Mouse (Mus musculus) skeletal muscle tissue, adult 2 months (tissue): ENCODE measurements around the gene Sema4c.
"Not testable (repeated sequence)": the region's sequence is repeated elsewhere in the genome, so short reads cannot be mapped to it uniquely, and the experiment has no call there.

Experiments
- DNase-seq: peaks from one replicate; pipeline ENCODE4 v3.0.0-alpha.2; 2012; ENCODE audit warnings: low read depth, low spot score

The Sema4c gene

DNA sequence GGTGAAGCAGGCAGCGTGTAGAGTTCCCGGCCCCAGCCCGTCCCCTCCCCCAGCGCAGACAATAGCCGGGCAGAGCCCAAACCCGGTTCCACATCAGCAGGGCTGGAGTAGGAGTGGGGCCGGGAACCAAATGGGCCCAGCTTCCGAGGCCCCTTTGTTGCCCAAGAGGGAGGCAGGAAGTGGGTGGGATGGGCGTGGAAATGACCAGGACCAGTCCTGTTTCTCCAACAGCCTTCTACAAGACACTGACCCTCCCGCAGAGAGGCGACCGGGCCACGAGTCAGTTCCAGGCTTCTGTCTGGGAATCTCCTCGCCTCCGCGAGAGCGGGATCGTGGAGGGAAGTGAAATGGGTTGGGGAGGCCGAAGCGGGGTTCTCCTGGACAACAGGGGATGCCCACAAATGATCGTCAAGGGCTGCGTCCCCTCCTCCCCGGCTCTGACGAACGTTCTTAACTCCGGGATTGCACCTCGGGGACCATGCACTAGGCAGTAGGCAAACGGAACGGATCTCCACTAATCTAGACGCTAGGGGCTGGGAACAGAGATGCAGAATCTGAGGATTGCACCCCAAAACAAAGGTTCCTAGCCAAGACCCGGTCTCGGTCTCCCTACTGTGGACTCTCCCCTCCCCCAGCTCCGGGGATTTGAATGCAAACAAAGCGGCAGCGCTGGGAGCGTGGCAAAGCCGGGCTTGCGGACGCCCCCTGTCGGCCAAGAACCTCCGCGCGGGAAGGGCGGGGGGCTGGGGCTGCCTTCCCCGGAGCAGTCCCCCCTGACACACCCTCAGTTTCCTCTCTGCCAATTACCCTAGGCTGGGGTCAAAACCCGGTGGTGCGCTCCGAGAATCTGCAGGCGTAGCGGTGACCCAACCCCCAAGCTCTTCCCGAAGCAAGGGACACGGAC, 1.3 kb downstream of the Sema4c start:
- DNase-seq: peak; percentile 83

DNA sequence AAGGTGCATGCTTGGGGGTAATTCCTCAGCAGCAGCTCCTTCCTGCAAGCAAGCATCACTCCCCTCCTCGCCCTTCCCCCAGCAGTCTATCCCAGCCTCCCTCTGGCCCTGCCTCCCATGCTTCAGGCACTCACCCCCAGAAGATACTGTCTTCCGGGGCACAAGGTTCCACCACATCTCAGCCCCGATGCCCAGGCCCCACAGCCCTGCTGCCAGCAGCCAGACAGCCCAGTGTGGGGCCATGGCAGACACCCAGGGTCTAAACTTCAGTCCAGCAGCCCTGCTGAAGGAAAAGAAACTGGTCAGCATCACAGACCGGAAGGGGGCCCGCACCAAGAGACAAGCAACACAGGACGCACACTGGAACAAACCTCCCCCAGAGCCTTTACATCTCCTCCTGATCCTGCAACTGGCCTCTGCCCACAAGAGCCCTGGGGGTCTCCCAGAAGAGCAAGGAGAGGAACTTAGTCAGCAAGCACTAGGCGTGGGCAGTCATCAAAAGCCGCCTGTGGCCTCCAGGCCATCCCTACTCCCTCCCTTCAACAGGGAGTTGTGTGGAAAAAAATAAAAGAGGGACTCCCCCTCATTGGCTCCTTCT, 2.3 kb downstream of the Sema4c start:
- DNase-seq: no peak

DNA sequence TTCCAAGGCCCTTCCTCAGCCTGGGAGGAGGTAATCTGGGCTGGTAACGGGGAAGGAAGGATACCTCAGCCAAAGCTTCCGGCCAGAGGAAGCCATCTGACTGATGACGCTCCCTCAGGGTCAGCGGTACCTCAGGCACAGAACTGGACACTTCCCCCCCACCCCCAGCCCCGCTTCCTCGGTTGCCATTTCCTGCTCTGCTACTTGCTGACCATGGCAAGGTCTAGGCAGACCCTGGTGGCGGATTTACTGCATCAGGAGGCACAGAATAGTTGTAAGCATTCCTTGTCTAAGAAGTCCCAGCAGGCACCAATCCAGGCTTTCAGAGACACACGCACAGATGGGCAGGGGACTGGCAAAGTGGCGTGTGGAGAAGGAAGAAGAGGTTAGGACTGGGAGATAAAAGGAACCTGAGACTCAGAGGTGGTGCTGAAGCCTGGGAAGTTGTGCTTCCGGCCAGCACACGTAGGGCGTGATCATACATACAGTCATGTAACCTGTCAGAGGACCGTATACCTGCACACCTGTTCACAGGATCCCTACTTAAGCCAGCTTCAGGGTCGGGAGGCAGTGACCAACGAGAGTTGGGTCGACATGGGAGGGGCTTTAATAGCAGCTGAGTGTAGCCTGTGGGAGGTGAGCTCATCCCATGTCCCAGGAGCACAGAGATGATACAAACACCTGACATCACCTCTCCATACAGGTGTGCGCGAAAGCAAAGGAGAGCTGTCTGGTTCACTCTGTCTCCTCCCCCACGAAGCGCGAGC, 3.3 kb downstream of the Sema4c start:
- no peak for DNase-seq

DNA sequence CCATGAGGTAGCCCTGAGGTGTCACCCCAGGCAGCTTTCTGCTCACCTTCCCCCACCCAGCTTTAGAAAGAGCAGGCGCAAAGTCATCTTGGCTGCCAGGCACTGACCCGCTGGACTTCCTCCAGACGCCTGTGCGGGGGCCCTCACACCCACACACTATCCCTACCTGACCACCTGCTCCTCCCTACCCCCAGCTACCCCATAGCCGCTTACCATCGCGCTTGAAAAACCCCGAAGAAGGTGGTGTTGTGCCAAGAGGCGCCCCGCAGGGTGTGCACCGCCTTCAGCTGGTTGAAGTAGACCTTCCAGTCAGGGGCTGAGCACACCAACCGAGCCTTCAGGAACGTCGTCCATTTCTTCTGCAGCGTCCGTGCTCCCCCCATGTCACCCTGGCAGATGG, 5.6 kb downstream of the Sema4c start:
- DNase-seq: no peak

DNA sequence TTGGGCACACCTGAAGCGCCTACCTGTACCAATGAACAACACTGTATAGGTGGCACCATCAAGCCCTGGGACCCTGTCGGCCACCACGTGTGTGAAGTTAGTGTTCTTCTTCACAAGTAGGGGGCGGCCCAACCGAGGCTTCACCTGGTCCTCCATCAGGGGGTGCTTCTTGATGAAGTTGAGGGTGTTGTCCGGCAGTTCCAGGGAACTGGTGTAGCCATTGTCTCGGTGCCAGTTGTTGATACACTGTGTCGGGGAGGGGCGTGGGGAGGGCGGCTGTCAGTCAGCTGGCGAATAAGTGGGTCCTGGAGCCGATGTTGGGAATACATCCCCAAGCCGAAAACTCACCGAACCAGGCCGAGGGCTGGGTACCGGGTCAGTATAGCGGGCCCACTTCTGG, 6.2 kb downstream of the Sema4c start:
- DNase-seq: no peak

DNA sequence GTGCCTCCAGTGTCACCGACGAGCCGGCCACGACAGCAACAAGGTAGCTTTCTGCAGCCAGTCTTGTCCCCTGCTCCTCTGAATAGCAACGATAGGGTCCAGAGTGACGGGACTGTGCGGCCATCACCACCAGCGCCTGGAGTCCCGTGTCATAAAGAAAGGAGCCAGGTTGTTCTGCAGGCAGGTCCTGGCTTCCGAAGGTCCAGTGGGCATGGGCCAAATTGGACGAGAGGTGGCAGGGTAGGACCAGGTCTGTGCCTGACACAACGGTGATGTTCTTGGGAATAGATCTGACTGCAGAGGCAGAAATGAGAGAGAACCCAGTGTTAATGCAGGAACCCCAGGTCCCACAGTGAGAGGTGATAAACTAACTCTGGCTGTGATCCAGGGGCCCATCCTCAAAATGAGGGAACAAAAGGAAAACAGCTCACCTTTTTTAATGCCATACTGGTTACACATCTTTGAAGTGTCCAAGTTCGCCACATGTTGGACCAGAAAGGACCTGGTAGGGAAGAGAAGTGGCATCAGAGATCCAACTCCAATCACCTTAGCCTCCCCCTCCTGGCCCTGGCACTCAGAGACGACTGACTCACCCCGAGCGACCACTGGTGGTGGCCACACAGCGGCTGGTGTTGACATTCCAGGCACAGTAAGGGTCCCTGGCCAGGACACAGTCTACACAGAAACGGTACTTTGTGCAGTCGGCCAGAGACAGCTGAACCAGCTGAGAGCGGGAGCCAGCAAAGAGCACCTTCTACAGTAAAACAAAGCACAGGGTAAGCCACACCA, 7.9 kb downstream of the Sema4c start:
- DNase-seq: no peak

DNA sequence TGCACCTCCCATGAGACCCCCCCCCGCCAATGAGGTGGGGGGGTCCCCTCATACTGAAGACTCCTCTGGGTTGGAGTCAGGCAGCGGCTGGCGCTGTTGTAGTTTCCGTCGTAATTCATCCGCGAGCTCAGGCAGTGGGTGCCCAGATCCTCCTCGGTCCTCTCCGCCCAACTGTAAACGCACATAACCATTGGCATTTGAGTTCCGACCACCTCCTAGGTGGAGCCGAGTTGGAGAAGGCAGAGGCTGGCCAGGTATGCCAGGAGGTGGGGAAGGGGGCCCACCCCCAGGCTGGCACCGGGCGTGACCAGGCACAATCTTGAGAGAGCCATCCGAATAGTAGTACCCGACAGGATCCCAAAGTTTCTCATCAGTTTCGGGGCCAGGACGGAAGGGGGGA, 8.7 kb downstream of the Sema4c start:
- no peak for DNase-seq

DNA sequence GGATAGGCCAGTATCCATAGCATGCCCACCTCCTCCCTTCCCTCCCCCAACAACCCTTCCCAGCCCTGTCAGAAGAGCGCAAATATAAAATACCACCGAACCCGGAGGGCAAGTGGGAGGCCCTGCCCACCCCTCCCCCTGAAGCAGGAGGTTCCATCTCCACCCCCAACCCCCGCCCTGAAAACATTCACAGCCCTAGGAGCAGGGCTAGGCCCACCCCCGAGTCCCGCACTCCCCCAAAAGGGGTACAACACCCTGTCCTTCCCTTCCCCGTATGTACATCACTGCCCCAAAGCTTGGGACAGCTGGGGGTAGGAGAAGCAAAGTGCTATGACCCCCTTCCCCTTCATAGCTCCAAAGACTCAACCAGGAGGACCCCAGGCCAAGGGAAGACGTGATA, 9.4 kb downstream of the Sema4c start:
- no peak for DNase-seq

DNA sequence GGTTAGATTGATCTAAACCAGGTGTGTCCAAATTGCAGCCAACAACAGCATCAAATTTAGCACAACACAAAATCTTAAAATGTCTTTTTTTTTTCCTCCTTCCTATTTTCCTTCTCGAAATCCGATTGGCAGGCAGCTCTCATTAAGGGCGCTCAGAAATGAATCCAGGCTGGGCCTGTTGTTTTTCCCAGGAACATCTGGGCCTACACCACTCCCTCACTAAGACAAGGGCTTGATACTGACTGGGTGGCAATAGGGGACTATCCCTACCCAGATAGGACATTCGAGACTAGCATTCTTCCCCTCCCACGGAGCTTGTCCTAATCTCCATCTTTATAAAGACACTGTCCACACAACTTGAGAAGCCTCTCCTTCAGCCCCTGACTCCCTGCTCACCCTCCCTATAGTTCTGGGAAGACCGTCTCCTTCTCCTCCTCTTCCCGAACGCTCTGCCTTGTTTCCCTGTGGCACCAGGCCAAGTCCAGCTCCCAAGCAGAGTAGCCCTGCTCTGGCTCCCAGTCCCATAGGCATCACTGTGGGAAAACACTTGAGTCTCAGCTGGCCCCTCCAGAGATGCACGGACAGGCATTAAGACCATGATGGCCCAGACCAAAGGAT, 10.1 kb downstream of the Sema4c start:
- DNase-seq: no peak

DNA sequence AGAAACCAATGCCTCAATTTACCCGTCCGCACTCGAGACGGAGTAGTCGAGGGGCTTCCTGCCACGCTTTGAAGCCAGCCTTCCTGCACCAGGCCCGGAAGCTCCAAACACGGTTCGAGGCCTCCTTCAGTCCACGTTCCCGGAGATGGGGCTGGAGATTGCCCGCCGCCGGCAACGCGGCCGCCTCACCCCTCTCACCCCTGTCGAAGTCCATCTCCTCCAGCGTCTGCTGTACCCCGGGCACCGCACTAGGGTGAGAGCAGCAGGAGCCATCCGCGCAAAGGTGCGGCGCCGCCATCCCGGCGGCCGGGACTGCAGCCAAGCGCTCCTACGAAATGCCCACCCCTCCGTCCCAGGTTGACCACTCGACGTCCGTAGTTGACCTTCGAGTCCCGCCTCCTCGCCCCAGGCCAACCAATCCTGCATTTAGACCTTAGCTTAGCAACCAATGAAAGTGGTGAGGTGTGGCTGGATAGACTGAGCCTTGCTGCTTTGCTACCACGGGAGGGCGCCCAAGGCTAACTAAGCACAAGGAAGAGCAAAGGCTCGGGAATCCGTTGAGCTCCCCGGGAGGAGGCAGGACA, 11.2 kb downstream of the Sema4c start, which contains the start of gene Ankrd39:
TSS of gene Ankrd39 (minus strand) at position 558 of the 584 bp plus-strand sequence.
- DNase-seq: peak; percentile 99

DNA sequence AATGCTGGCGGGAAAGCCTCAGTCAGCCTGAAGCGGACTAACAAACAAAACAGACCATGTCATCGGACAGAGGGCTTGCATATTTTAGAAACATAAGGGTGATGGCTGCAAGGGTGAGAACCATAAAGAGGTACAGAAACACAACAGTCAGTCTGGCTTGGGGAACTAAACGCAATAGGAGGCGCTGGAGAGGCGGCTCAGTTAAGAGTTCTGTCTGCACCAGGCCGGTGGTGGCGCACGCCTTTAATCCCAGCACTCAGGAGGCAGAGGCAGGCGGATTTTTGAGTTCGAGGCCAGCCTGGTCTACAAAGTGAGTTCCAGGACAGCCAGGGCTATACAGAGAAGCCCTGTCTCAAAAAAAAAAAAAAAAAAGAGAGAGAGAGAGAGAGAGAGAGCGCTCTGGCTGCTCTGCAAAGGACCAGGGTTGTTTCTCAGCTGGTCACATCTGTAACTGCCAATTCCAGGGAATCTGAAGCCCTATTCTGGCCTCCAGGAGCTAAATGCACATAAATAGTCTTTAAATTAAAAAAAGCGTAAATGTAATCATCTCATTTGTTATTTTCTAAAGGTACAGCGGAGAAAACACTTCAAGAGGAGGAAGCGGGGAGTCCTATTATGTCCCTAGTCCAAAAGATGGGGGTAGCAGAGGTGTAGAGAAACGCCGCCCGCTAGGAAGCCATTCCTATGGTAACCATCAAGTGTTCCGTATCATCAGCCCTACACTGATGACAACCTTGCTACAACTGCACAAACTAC, 12.1 kb downstream of the Sema4c start:
- no peak for DNase-seq

DNA sequence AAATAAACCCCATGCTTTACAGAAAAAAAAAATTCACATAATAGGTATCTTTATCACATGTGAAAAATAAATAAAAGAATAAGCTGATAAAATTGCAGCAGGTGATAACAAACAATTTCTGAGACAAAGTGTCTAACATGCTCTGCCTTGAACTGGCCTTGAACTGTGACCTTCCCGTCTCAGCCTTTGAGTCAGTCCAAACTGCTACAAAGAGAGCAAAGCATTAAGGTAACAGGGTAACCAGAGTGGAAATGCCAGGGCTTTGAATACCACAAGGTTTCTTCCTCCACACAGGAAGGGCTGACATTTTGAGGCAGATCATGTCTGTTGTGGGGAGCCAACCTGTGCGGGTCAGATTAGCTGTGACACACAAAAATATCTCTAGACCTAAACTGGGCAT, 12.8 kb downstream of the Sema4c start:
- no peak for DNase-seq

DNA sequence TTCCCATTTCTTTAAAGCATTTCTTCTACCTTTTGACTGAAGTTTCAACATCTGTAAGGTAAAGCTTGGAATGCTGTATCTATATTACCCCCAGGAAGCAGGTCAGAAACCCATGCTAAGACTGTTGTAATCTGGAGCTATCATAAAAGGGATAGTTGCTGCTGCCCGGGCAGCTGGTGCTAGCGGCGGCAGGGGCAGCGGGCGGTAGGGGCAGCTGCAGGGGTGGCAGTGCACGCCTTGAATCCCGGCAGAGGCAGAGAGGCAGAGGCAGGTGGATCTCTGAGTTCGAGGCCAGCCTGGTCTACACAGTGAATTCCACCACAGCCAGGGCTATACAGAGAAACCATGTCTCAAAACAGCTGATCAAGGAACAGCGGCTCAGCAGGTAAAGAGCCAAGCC, 15.2 kb downstream of the Sema4c start:
- no peak for DNase-seq

DNA sequence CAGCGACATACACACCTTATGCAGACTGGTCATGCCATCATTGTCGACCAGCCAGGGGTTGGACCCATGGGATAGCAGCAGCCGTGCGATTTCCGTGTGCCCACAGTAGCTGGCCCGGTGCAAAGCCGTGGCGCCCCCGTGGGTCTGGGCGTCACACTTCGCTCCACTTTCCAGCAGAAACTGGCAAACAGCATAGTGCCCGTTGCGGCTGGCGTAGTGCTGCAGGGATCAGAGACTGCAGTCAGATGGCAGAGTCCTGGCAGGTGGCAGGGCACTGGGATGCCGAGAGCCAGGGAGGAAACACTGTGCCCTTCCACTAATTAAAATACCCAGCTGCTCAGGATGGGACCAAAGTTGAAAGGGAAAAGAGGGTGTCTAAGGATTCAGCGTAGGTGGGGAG, 16.3 kb downstream of the Sema4c start:
- DNase-seq: no peak

DNA sequence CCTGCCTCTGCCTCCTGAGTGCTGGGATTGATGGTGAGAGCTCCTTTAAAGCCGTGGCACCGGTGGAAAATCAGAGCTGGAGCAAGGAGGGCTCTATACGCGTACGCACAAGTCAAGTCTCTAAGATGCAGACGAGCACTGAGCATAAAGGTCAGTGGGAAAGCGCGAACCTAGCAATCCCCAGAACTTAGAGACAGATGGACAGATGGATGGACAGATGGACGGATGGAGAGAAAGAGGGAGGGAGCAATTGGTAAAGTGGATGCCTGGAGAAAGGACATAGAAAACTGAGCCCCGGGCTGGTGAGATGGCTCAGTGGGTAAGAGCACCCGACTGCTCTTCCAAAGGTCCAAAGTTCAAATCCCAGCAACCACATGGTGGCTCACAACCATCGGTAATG, 17.3 kb downstream of the Sema4c start:
- no peak for DNase-seq

DNA sequence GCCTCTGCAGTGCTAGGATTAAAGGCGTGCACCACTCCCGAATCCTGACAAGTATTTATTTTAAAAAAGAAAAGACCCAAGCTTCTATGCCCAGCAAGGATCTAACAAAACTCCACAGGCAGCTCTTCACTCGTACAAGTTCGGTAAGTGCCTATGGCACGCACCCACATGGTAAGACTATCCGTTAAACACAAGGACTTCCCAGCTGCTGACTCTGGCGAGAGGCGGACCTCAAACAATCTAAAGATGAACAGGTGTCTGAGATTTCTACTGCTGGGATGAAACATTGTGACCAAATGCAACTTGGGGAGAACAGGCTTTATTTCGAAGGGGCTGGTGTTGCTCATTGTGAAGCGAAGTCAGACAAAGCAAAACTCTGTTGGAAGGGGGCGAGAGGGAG, 18.0 kb downstream of the Sema4c start:
- no peak for DNase-seq

DNA sequence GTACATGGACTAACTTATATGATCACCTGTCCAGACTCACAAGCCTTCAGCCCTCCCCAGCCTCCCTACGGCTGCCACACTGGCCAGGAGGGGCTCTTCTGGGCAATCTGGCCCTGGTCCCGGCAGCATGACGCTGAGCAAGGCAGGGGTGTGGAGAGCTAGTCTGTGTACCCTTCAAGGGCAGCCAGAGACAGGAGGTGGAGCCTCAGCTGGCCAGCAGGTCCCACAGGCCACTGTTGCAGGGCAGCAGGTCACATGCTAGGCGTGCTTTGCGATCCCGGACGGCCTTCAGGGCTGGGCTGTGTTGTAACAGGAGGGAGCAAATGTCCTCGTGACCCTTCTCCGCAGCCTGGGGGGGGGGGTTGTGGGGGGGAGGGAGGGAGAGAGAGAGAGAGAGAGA, 19.0 kb downstream of the Sema4c start, which contains the start of gene Gm42417:
TSS of gene Gm42417 (minus strand) at position 244 of the 400 bp plus-strand sequence.
- DNase-seq: peak; percentile 97

DNA sequence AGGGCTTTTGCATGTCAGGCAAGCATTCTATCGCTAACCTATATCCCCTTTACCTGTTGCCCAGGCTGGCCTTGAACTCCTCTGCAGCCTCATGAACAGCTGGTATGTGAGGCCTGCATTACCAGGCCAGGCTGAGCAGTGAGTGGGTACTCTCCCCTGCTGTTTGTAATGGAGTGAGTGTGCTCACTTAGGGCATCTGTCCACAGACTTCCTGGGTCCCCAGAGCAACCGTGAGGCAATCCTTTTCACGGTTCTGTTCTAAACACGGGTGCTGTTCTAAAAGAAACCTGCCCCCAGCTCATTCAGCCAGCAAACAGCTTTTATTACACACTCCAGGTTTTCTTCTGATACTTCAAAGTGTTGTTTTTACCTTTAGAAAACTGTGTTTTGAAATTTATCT, 19.4 kb downstream of the Sema4c start:
- no peak for DNase-seq

DNA sequence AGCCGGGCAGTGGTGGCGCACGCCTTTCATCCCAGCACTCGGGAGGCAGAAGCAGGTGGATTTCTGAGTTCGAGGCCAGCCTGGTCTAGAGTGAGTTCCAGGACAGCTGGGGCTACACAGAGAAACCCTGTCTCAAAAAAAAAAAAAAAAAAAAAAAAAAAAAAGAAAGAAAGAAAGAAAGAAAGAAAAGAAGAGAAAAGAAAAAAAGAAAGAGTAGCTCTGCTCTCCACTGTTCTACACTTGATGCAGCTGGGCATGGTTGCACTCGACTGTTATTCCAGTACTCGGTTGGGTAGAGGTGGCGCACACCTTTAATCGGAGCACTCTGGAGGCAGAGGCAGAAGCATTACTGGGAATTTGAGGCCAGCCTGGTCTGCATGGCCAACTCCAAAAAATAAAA, 21.4 kb downstream of the Sema4c start, which contains the start of gene Ankrd23:
TSS of gene Ankrd23 (minus strand) at position 101 of the 400 bp plus-strand sequence.
- DNase-seq: not testable (repeated sequence)

DNA sequence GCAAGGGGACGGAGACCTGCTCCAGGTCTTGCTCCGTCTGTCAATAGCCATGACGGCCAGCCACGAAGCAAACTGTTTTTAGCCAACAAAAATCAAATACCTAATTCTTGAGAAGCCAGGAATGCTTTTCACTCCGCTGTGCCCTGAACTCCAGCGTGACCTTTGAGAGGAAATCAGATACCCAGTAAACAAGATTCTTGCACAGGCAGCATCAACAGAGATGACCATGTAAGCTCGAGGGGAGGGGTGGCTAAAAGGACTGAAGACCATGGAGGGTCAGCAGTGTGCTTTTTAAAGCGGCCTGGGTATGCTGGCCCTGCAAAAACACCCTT, 21.8 kb downstream of the Sema4c start:
- DNase-seq: no peak
